Mouse (Mus musculus): ENCODE data around the gene Pfn1. TPM values are rescaled to one million over a fixed set of nuclear protein-coding genes. Genes with fewer than 3 reads are reported as not detected.
A peak's percentile ranks its signal among the peaks of the same experiment; 100 is the strongest.

The Pfn1 gene
- total and polyA plus RNA-seq, 3 experiments, result 270 to 479 (median 280) TPM

GRCm38 (mm10) chr11:70612505-70612904, 41.9 kb downstream of the Pfn1 start:
- Histone ChIP-seq H3K79me2 (replicated peaks; ENCODE audit: control insufficient read depth, insufficient read depth, low read length) (no peaks in the 10 kb centered on the region), H3K27me3 (ENCODE audit: control insufficient read depth, insufficient read depth, low read length) (no peaks in the 10 kb centered on the region), H3K4me1 (ENCODE audit: control insufficient read depth, insufficient read depth, low read length) (peaks cover 3% of the 10 kb centered on the region), H3K9ac (ENCODE audit: low read depth, low read length) (no peak overlapping the region), H3K27ac (no peak overlapping the region), H3K36me3 (ENCODE audit: control insufficient read depth, insufficient read depth, low read length) (no peaks in the 10 kb centered on the region), H3K4me3 (no peak overlapping the region)
- 89% methylated on average over 7 of the region's 7 CpGs for WGBS
- intact Hi-C loops (cut with DNase I), result no loop called here
- DNase-seq, result no peak
- TF ChIP-seq POLR2A (IDR thresholded peaks at IDR 0.05; ENCODE audit: insufficient read depth, low read depth, low read length) (no peak), CTCF (IDR thresholded peaks at IDR 0.05) (peak; percentile 30; the same call in 1 of the 2 replicates)

GRCm38 (mm10) chr11:70610752-70611151, 43.7 kb downstream of the Pfn1 start:
- Histone ChIP-seq H3K4me3 (no peak overlapping the region), H3K79me2 (replicated peaks; ENCODE audit: control insufficient read depth, insufficient read depth, low read length) (no peaks in the 10 kb centered on the region), H3K9ac (ENCODE audit: low read depth, low read length) (no peak overlapping the region), H3K27me3 (ENCODE audit: control insufficient read depth, insufficient read depth, low read length) (no peaks in the 10 kb centered on the region), H3K36me3 (ENCODE audit: control insufficient read depth, insufficient read depth, low read length) (no peaks in the 10 kb centered on the region), H3K4me1 (ENCODE audit: control insufficient read depth, insufficient read depth, low read length) (peaks cover 3% of the 10 kb centered on the region), H3K27ac (no peak overlapping the region)
- WGBS, result 89% methylated on average over 4 of the region's 4 CpGs
- intact Hi-C loops (cut with DNase I), result no loop called here
- DNase-seq, result no peak
- TF ChIP-seq EP300 (IDR thresholded peaks at IDR 0.05; ENCODE audit: insufficient read depth, low read depth, low read length), result no peak
- peak; percentile 30 for TF ChIP-seq CTCF (IDR thresholded peaks at IDR 0.05)
- no peak for TF ChIP-seq POLR2A (IDR thresholded peaks at IDR 0.05; ENCODE audit: insufficient read depth, low read depth, low read length)

- peak; percentile 55 for TF ChIP-seq CTCF (IDR thresholded peaks at IDR 0.05)
- TF ChIP-seq EP300 (IDR thresholded peaks at IDR 0.05; ENCODE audit: insufficient read depth, low read depth, low read length), result no peak
- no peak for TF ChIP-seq POLR2A (IDR thresholded peaks at IDR 0.05; ENCODE audit: insufficient read depth, low read depth, low read length)
- 91% methylated on average over 26 of the region's 26 CpGs for WGBS
- Histone ChIP-seq H3K27me3 (ENCODE audit: control insufficient read depth, insufficient read depth, low read length) (no peaks in the 10 kb centered on the region), H3K36me3 (ENCODE audit: control insufficient read depth, insufficient read depth, low read length) (no peaks in the 10 kb centered on the region), H3K27ac (no peak overlapping the region), H3K79me2 (replicated peaks; ENCODE audit: control insufficient read depth, insufficient read depth, low read length) (no peaks in the 10 kb centered on the region), H3K9ac (ENCODE audit: low read depth, low read length) (no peak overlapping the region), H3K4me3 (no peak overlapping the region), H3K4me1 (ENCODE audit: control insufficient read depth, insufficient read depth, low read length) (no peaks in the 10 kb centered on the region)
- intact Hi-C loops (cut with DNase I), result loop anchor here (5.0 to 10.0 kb wide), 2 partner anchors 154 to 196 kb away; partner anchors contain the start of genes Cxcl16, Med11, Pelp1 and Zmynd15
- DNase-seq, result no peak
Observed at GRCm38 (mm10) chr11:70608381-70609066, 45.9 kb downstream of the Pfn1 start.

- DNase-seq, result no peak
- Histone ChIP-seq H3K27ac (no peak overlapping the region), H3K4me1 (ENCODE audit: control insufficient read depth, insufficient read depth, low read length) (no peaks in the 10 kb centered on the region), H3K36me3 (ENCODE audit: control insufficient read depth, insufficient read depth, low read length) (no peaks in the 10 kb centered on the region), H3K4me3 (no peak overlapping the region), H3K79me2 (replicated peaks; ENCODE audit: control insufficient read depth, insufficient read depth, low read length) (no peaks in the 10 kb centered on the region), H3K9ac (ENCODE audit: low read depth, low read length) (no peak overlapping the region), H3K27me3 (ENCODE audit: control insufficient read depth, insufficient read depth, low read length) (no peaks in the 10 kb centered on the region)
- TF ChIP-seq CTCF (IDR thresholded peaks at IDR 0.05) (no peak), EP300 (IDR thresholded peaks at IDR 0.05; ENCODE audit: insufficient read depth, low read depth, low read length) (no peak), POLR2A (IDR thresholded peaks at IDR 0.05; ENCODE audit: insufficient read depth, low read depth, low read length) (no peak)
- intact Hi-C loops (cut with DNase I), result loop anchor here (5.0 to 10.0 kb wide), 2 partner anchors 153 to 195 kb away; partner anchors contain the start of genes Cxcl16, Med11, Pelp1 and Zmynd15
- WGBS, result 83% methylated on average over 9 of the region's 9 CpGs
Observed at GRCm38 (mm10) chr11:70607611-70608010, 46.8 kb downstream of the Pfn1 start.

GRCm38 (mm10) chr11:70606717-70607116, 47.7 kb downstream of the Pfn1 start:
- H3K4me1 ChIP-seq (ENCODE audit: control insufficient read depth, insufficient read depth, low read length), result no peaks in the 10 kb centered on the region
- no peak overlapping the region for H3K4me3 ChIP-seq
- 81% methylated on average over 12 of the region's 12 CpGs for WGBS
- H3K36me3 ChIP-seq (ENCODE audit: control insufficient read depth, insufficient read depth, low read length), result no peaks in the 10 kb centered on the region
- H3K27ac ChIP-seq, result no peak overlapping the region
- no peaks in the 10 kb centered on the region for H3K79me2 ChIP-seq (replicated peaks; ENCODE audit: control insufficient read depth, insufficient read depth, low read length)
- TF ChIP-seq CTCF (IDR thresholded peaks at IDR 0.05) (no peak), POLR2A (IDR thresholded peaks at IDR 0.05; ENCODE audit: insufficient read depth, low read depth, low read length) (no peak)
- DNase-seq, result no peak
- no peaks in the 10 kb centered on the region for H3K27me3 ChIP-seq (ENCODE audit: control insufficient read depth, insufficient read depth, low read length)
- no peak overlapping the region for H3K9ac ChIP-seq (ENCODE audit: low read depth, low read length)
- intact Hi-C loops (cut with DNase I), result loop anchor here (5.0 to 10.0 kb wide), 2 partner anchors 152 to 194 kb away; partner anchors contain the start of genes Cxcl16, Med11, Pelp1 and Zmynd15

- Histone ChIP-seq H3K36me3 (ENCODE audit: control insufficient read depth, insufficient read depth, low read length) (no peaks in the 10 kb centered on the region), H3K79me2 (replicated peaks; ENCODE audit: control insufficient read depth, insufficient read depth, low read length) (no peaks in the 10 kb centered on the region), H3K4me3 (no peak overlapping the region), H3K27ac (no peak overlapping the region), H3K27me3 (ENCODE audit: control insufficient read depth, insufficient read depth, low read length) (no peaks in the 10 kb centered on the region), H3K9ac (ENCODE audit: low read depth, low read length) (no peak overlapping the region), H3K4me1 (ENCODE audit: control insufficient read depth, insufficient read depth, low read length) (no peaks in the 10 kb centered on the region)
- peak; percentile 79 to 84 for DNase-seq
- TF ChIP-seq POLR2A (IDR thresholded peaks at IDR 0.05; ENCODE audit: insufficient read depth, low read depth, low read length) (no peak), CTCF (IDR thresholded peaks at IDR 0.05) (peak; percentile 98; the same call in 1 of the 2 replicates), EP300 (IDR thresholded peaks at IDR 0.05; ENCODE audit: insufficient read depth, low read depth, low read length) (peak; percentile 95)
- 57% methylated on average over 14 of the region's 14 CpGs for WGBS
- intact Hi-C loops (cut with DNase I), result loop anchor here (1.0 to 10.0 kb wide), 6 partner anchors 40 to 193 kb away; partner anchors contain the start of genes Cxcl16, Med11, Pelp1 and Pld2
Observed at GRCm38 (mm10) chr11:70605024-70605566, 49.3 kb downstream of the Pfn1 start.

Other genes with a start within 250 kb of the Pfn1 start
- gene Pelp1, start 244.6 kb downstream of the Pfn1 start, total RNA-seq (2021), result 10 to 100 TPM; 17.0 to 20.7 TPM
- 12.4 and 13.0 TPM in 2 replicates for gene Pelp1, start 244.6 kb downstream of the Pfn1 start, polyA plus RNA-seq (2012; rRNA removed)
- 10 to 100 TPM; 10.2 to 10.8 TPM for gene Arrb2, start 222.0 kb downstream of the Pfn1 start, total RNA-seq (2021)
- gene Arrb2, start 222.0 kb downstream of the Pfn1 start, polyA plus RNA-seq (2012; rRNA removed), result 23.6 and 27.6 TPM in 2 replicates
- gene Med11, start 202.7 kb downstream of the Pfn1 start, total RNA-seq (2021), result 1 to 10 TPM; 6.6 to 6.7 TPM
- 7.8 and 9.7 TPM in 2 replicates for gene Med11, start 202.7 kb downstream of the Pfn1 start, polyA plus RNA-seq (2012; rRNA removed)
- gene Zmynd15, start 195.2 kb downstream of the Pfn1 start, total RNA-seq (2021), result 1 to 10 TPM; 1.3 to 2.9 TPM
- gene Zmynd15, start 195.2 kb downstream of the Pfn1 start, polyA plus RNA-seq (2012; rRNA removed), result 3.2 and 3.8 TPM in 2 replicates
- 1 to 10 TPM; 7.9 to 8.8 TPM for gene Cxcl16, start 194.7 kb downstream of the Pfn1 start, total RNA-seq (2021)
- 17.6 and 20.6 TPM in 2 replicates for gene Cxcl16, start 194.7 kb downstream of the Pfn1 start, polyA plus RNA-seq (2012; rRNA removed)
- gene Tm4sf5, start 149.4 kb downstream of the Pfn1 start, total RNA-seq (2021), result 1 to 10 TPM; 1.2 to 1.3 TPM
- gene Tm4sf5, start 149.4 kb downstream of the Pfn1 start, polyA plus RNA-seq (2012; rRNA removed), result 1.5 and 2.1 TPM in 2 replicates
- gene Vmo1, start 140.0 kb downstream of the Pfn1 start, total RNA-seq (2021), result not detected
- not detected in 2 replicates for gene Vmo1, start 140.0 kb downstream of the Pfn1 start, polyA plus RNA-seq (2012; rRNA removed)
- not detected for gene Gltpd2, start 135.4 kb downstream of the Pfn1 start, total RNA-seq (2021)
- gene Gltpd2, start 135.4 kb downstream of the Pfn1 start, polyA plus RNA-seq (2012; rRNA removed), result not detected in 2 replicates
- 100 to 1,000 TPM; 204 to 231 TPM for gene Psmb6, start 129.3 kb downstream of the Pfn1 start, total RNA-seq (2021)
- gene Psmb6, start 129.3 kb downstream of the Pfn1 start, polyA plus RNA-seq (2012; rRNA removed), result 296 and 367 TPM in 2 replicates
- gene Gm40193, start 121.7 kb downstream of the Pfn1 start, total RNA-seq (2021), result not detected
- gene Gm40193, start 121.7 kb downstream of the Pfn1 start, polyA plus RNA-seq (2012; rRNA removed), result not detected in 2 replicates
- gene Pld2, start 114.6 kb downstream of the Pfn1 start, total RNA-seq (2021), result 1 to 10 TPM; 4.3 to 5.8 TPM
- gene Pld2, start 114.6 kb downstream of the Pfn1 start, polyA plus RNA-seq (2012; rRNA removed), result 15.1 and 21.0 TPM in 2 replicates
- gene Mink1, start 91.8 kb downstream of the Pfn1 start, total RNA-seq (2021), result 10 to 100 TPM; 41.3 to 46.8 TPM
- 40.8 and 49.6 TPM in 2 replicates for gene Mink1, start 91.8 kb downstream of the Pfn1 start, polyA plus RNA-seq (2012; rRNA removed)
- not detected for gene 4930544D05Rik, start 38.8 kb downstream of the Pfn1 start, total RNA-seq (2021)
- 0.31 TPM in 1 of 2 replicates, not detected in the other for gene 4930544D05Rik, start 38.8 kb downstream of the Pfn1 start, polyA plus RNA-seq (2012; rRNA removed)
- gene Chrne, start 35.4 kb downstream of the Pfn1 start, total RNA-seq (2021), result not detected
- not detected in 2 replicates for gene Chrne, start 35.4 kb downstream of the Pfn1 start, polyA plus RNA-seq (2012; rRNA removed)
- gene Gp1ba, start 15.5 kb downstream of the Pfn1 start, total RNA-seq (2021), result under 1 TPM; 0.34 to 0.98 TPM
- 0.29 and 0.59 TPM in 2 replicates for gene Gp1ba, start 15.5 kb downstream of the Pfn1 start, polyA plus RNA-seq (2012; rRNA removed)
- 10 to 100 TPM; 50.8 to 58.7 TPM for gene Rnf167, start 7.4 kb downstream of the Pfn1 start, total RNA-seq (2021)
- gene Rnf167, start 7.4 kb downstream of the Pfn1 start, polyA plus RNA-seq (2012; rRNA removed), result 65.0 and 80.9 TPM in 2 replicates
- 100 to 1,000 TPM; 532 to 626 TPM for gene Slc25a11, start 7.2 kb downstream of the Pfn1 start, total RNA-seq (2021)
- gene Slc25a11, start 7.2 kb downstream of the Pfn1 start, polyA plus RNA-seq (2012; rRNA removed), result 632 and 932 TPM in 2 replicates
- gene Eno3, start 2.6 kb upstream of the Pfn1 start, total RNA-seq (2021), result 1,000 to 10,000 TPM; 1,523 to 1,659 TPM
- 1,222 and 1,919 TPM in 2 replicates for gene Eno3, start 2.6 kb upstream of the Pfn1 start, polyA plus RNA-seq (2012; rRNA removed)
- gene Spag7, start 14.8 kb upstream of the Pfn1 start, total RNA-seq (2021), result 10 to 100 TPM; 82.8 to 99.4 TPM
- 72.9 and 87.8 TPM in 2 replicates for gene Spag7, start 14.8 kb upstream of the Pfn1 start, polyA plus RNA-seq (2012; rRNA removed)
- 10 to 100 TPM; 37.8 to 37.9 TPM for gene Camta2, start 33.5 kb upstream of the Pfn1 start, total RNA-seq (2021)
- 27.6 and 32.5 TPM in 2 replicates for gene Camta2, start 33.5 kb upstream of the Pfn1 start, polyA plus RNA-seq (2012; rRNA removed)
- gene Inca1, start 45.5 kb upstream of the Pfn1 start, total RNA-seq (2021), result 1 to 10 TPM; 6.3 to 6.9 TPM
- 4.6 and 5.4 TPM in 2 replicates for gene Inca1, start 45.5 kb upstream of the Pfn1 start, polyA plus RNA-seq (2012; rRNA removed)
- gene Kif1c, start 45.9 kb upstream of the Pfn1 start, total RNA-seq (2021), result 100 to 1,000 TPM; 477 to 524 TPM
- 153 and 228 TPM in 2 replicates for gene Kif1c, start 45.9 kb upstream of the Pfn1 start, polyA plus RNA-seq (2012; rRNA removed)
- gene Zfp3, start 109.6 kb upstream of the Pfn1 start, total RNA-seq (2021), result 1 to 10 TPM; 7.5 to 8.5 TPM
- 1.5 and 3.5 TPM in 2 replicates for gene Zfp3, start 109.6 kb upstream of the Pfn1 start, polyA plus RNA-seq (2012; rRNA removed)
- under 1 TPM; 0.27 to 0.70 TPM for gene Scimp, start 157.9 kb upstream of the Pfn1 start, total RNA-seq (2021)
- 0.84 and 1.00 TPM in 2 replicates for gene Scimp, start 157.9 kb upstream of the Pfn1 start, polyA plus RNA-seq (2012; rRNA removed)
- gene Rabep1, start 190.1 kb upstream of the Pfn1 start, total RNA-seq (2021), result 10 to 100 TPM; 36.0 to 37.2 TPM
- gene Rabep1, start 190.1 kb upstream of the Pfn1 start, polyA plus RNA-seq (2012; rRNA removed), result 3.7 and 7.7 TPM in 2 replicates